Mouse (Mus musculus): ENCODE measurements at regions not wholly inside any gene's neighbourhood (a gene's known extent, or its start where the extent isn't known, plus 50 kb on each side); places are given as distances from the start of the nearest gene placed in this dataset.

- Histone ChIP-seq H3K4me3 (ENCODE audit: low read depth, low read length) (peak overlapping the region; percentile 36; the same call in 1 of the 2 replicates), H3K9ac (ENCODE audit: low read depth, low read length) (peak overlapping the region; percentile 39)
Measured at GRCm38 (mm10) chr8:126665581-126666241, 71.9 kb upstream of the Irf2bp2 start.

DNA sequence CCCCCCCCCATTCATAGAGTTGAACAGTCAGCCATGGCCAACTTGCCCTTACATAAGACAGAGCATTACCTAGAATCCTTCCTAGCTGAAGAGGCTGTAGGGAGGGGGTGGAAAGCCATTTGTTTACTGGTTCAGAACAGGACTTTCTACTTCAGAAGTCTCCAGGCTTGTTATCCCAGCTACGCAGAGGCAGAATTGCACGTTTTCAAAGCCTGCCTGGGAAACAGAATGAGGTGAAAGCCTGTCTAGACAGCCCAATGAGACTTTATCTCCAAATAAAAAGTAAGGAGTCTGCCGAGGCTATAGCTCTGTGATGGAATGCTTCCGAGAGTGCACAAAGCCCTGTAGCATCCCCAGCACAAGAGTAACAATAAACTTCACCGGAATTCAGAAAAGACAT is 71.1 kb upstream of the Irf2bp2 start:
- Histone ChIP-seq H3K9ac (ENCODE audit: low read depth, low read length) (no peak overlapping the region), H3K27me3 (ENCODE audit: control insufficient read depth, insufficient read depth, low read depth, low read length) (no peaks in the 10 kb centered on the region), H3K36me3 (ENCODE audit: control insufficient read depth, insufficient read depth) (no peaks in the 10 kb centered on the region), H3K4me2 (ENCODE audit: low read depth, low read length) (no peak overlapping the region), H3K4me1 (ENCODE audit: control insufficient read depth, low read depth, low read length) (peaks cover 54% of the 10 kb centered on the region), H3K4me3 (ENCODE audit: low read depth, low read length) (no peak overlapping the region), H3K9me3 (replicated peaks; ENCODE audit: control insufficient read depth, low read length) (no peaks in the 10 kb centered on the region), H3K27ac (ENCODE audit: low read length) (no peak overlapping the region)
- no peak for ATAC-seq (ENCODE audit: low read depth)
- WGBS (ENCODE audit: insufficient replicate concordance), result 59% methylated on average over 5 of the region's 5 CpGs

More at GRCm38 (mm10) chr8:126665581-126666241, 71.9 kb upstream of the Irf2bp2 start:
- Histone ChIP-seq H3K4me1 (ENCODE audit: control insufficient read depth, low read depth, low read length) (peaks cover 51% of the 10 kb centered on the region), H3K4me2 (ENCODE audit: low read depth, low read length) (peak overlapping the region; percentile 59), H3K36me3 (ENCODE audit: control insufficient read depth, insufficient read depth) (no peaks in the 10 kb centered on the region), H3K27me3 (ENCODE audit: control insufficient read depth, insufficient read depth, low read depth, low read length) (no peaks in the 10 kb centered on the region), H3K27ac (ENCODE audit: low read length) (peak overlapping the region; percentile 89), H3K9me3 (replicated peaks; ENCODE audit: control insufficient read depth, low read length) (no peaks in the 10 kb centered on the region)
- ATAC-seq (ENCODE audit: low read depth), result no peak
- WGBS (ENCODE audit: insufficient replicate concordance), result 16% methylated on average over 18 of the region's 18 CpGs

DNA sequence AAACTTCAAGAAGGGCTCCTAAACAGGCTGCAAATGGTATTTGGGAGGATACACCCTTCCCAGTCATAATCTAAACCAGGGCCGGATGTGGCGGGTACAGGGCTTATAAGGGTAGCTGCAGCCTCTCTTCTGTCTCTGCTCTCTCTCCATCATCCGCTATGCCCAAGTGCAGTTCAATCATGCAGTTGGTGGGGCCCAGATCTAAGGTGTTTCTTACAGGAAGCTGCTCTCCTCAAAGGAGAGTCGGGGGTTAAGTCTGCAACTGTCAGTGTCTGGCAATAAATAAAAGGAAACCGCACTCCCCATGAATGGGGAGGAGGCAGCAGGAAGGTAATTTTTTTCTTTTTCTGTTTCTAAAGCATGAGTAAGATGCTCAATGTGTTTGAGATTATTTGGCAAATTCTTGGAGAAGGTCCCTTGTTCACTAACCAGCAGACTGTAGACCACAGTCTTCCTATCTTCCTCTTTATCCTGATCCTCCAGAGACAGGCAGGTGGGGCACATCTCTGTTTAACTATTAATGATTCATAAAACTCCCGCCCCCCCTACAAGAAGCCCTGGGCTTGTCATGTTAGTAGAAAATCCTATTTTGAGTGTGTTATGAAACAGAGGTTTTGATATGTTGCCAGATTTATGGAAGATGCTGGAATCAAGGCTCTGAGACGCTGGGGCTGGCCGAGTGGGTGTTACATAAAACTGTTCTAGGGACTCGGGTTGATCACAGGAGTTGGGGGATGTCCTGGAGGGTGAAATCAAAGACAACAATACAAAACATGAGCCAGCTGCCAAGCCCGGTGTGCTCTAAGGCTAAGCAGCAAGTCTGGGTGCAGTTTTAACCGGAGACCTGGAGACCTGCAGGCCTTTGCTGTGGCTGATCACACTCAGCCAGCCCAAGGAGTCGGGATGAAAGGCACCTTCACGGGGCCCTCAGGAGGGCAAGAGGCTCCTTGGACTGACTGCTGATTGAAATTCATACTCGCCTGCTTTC is 69.3 kb upstream of the Irf2bp2 start:
- H3K36me3 ChIP-seq (ENCODE audit: control insufficient read depth, insufficient read depth), result no peaks in the 10 kb centered on the region
- no peak overlapping the region for H3K27ac ChIP-seq (ENCODE audit: low read length)
- WGBS (ENCODE audit: insufficient replicate concordance), result 25% methylated on average over 14 of the region's 14 CpGs
- peaks cover 55% of the 10 kb centered on the region for H3K4me1 ChIP-seq (ENCODE audit: control insufficient read depth, low read depth, low read length)
- no peak overlapping the region for H3K4me3 ChIP-seq (ENCODE audit: low read depth, low read length)
- no peak overlapping the region for H3K4me2 ChIP-seq (ENCODE audit: low read depth, low read length)
- no peak for ATAC-seq (ENCODE audit: low read depth)
- H3K27me3 ChIP-seq (ENCODE audit: control insufficient read depth, insufficient read depth, low read depth, low read length), result no peaks in the 10 kb centered on the region
- no peaks in the 10 kb centered on the region for H3K9me3 ChIP-seq (replicated peaks; ENCODE audit: control insufficient read depth, low read length)
- H3K9ac ChIP-seq (ENCODE audit: low read depth, low read length), result no peak overlapping the region

- ATAC-seq (ENCODE audit: low read depth), result no peak
- no peaks in the 10 kb centered on the region for H3K36me3 ChIP-seq (ENCODE audit: control insufficient read depth, insufficient read depth)
- H3K4me2 ChIP-seq (ENCODE audit: low read depth, low read length), result no peak overlapping the region
- no peak overlapping the region for H3K4me3 ChIP-seq (ENCODE audit: low read depth, low read length)
- no peak overlapping the region for H3K9ac ChIP-seq (ENCODE audit: low read depth, low read length)
- H3K27me3 ChIP-seq (ENCODE audit: control insufficient read depth, insufficient read depth, low read depth, low read length), result no peaks in the 10 kb centered on the region
- H3K9me3 ChIP-seq (replicated peaks; ENCODE audit: control insufficient read depth, low read length), result no peaks in the 10 kb centered on the region
- whole genome bisulfite sequencing (ENCODE audit: insufficient replicate concordance), result 53% methylated on average over 5 of the region's 5 CpGs
- H3K4me1 ChIP-seq (ENCODE audit: control insufficient read depth, low read depth, low read length), result peaks cover 46% of the 10 kb centered on the region
- H3K27ac ChIP-seq (ENCODE audit: low read length), result no peak overlapping the region
Measured at GRCm38 (mm10) chr8:126662151-126662550, 68.4 kb upstream of the Irf2bp2 start.

GRCm38 (mm10) chr8:126661511-126662142 is 67.8 kb upstream of the Irf2bp2 start:
- whole genome bisulfite sequencing (ENCODE audit: insufficient replicate concordance), result 40% methylated on average over 14 of the region's 14 CpGs
- ATAC-seq (ENCODE audit: low read depth), result peak; percentile 19; the same call in 1 of the 2 replicates

GRCm38 (mm10) chr8:126660658-126661316 is 67.0 kb upstream of the Irf2bp2 start:
- H3K27me3 ChIP-seq (ENCODE audit: control insufficient read depth, insufficient read depth, low read depth, low read length), result no peaks in the 10 kb centered on the region
- peaks cover 35% of the 10 kb centered on the region for H3K4me1 ChIP-seq (ENCODE audit: control insufficient read depth, low read depth, low read length)
- H3K36me3 ChIP-seq (ENCODE audit: control insufficient read depth, insufficient read depth), result no peaks in the 10 kb centered on the region
- H3K9ac ChIP-seq (ENCODE audit: low read depth, low read length), result no peak overlapping the region
- H3K4me3 ChIP-seq (ENCODE audit: low read depth, low read length), result no peak overlapping the region
- H3K4me2 ChIP-seq (ENCODE audit: low read depth, low read length), result 0 out of 2 replicates have a peak overlapping the region, but pooled peaks have one; percentile 10
- H3K27ac ChIP-seq (ENCODE audit: low read length), result no peak overlapping the region
- WGBS (ENCODE audit: insufficient replicate concordance), result 21% methylated on average over 11 of the region's 12 CpGs
- no peak for ATAC-seq (ENCODE audit: low read depth)
- no peaks in the 10 kb centered on the region for H3K9me3 ChIP-seq (replicated peaks; ENCODE audit: control insufficient read depth, low read length)

More at GRCm38 (mm10) chr8:126661511-126662142, 67.8 kb upstream of the Irf2bp2 start:
- Histone ChIP-seq H3K36me3 (ENCODE audit: control insufficient read depth, insufficient read depth) (no peaks in the 10 kb centered on the region), H3K27me3 (ENCODE audit: control insufficient read depth, insufficient read depth, low read depth, low read length) (no peaks in the 10 kb centered on the region), H3K4me3 (ENCODE audit: low read depth, low read length) (no peak overlapping the region), H3K4me1 (ENCODE audit: control insufficient read depth, low read depth, low read length) (peaks cover 41% of the 10 kb centered on the region), H3K9me3 (replicated peaks; ENCODE audit: control insufficient read depth, low read length) (no peaks in the 10 kb centered on the region), H3K9ac (ENCODE audit: low read depth, low read length) (no peak overlapping the region), H3K4me2 (ENCODE audit: low read depth, low read length) (no peak overlapping the region), H3K27ac (ENCODE audit: low read length) (0 out of 2 replicates have a peak overlapping the region, but pooled peaks have one; percentile 17)

DNA sequence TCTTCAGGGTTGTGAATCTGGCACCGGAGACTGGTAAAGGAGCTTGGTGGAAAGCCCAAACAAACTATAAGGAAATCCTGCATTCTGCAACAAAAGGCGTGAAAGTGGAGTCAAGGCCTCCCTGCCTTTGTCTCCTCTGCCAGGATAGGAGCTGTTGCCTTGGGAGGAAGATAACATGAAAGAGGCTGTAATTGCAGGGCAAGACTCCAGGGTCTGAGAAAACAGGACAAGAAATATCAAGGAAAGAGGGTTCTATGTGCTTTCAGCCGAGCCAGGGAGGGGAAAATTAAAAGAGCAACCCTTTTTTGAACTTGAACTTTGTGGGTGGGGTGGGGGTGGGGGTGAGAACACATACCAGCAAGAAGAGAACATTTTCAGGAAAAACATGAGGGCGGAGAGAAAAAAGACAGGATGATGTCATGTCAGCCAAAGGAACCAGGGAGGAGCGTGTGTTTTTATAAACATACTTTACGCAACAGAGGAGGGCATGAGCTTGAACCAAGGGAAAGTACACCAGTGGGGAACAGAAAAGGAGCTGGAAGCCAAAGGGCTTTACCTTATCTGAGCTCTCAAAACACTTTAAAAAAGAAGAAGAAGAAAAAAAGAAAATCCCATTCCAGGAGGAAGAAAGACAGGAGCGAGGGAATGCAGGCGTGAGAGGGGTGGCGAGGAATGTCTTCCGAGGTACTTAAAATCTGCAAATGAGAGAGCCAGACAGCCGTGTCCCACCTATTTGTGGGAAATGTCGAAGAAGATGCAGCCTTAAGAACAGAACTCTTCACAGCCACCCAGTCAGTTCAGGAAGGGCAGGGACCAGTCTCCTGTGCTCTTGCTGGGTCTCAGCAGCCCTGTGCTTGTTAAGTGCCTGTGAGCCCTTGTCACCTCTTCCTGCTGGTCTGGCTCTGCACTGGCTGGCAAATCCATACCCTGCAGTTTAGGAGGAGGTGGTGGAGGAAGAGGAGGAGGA is 66.2 kb upstream of the Irf2bp2 start:
- ATAC-seq (ENCODE audit: low read depth), result 0 out of 2 replicates have a peak, but pooled peaks have one; percentile 27
- WGBS (ENCODE audit: insufficient replicate concordance), result 55% methylated on average over 12 of the region's 12 CpGs
- Histone ChIP-seq H3K27ac (ENCODE audit: low read length) (0 out of 2 replicates have a peak overlapping the region, but pooled peaks have one; percentile 2), H3K4me3 (ENCODE audit: low read depth, low read length) (no peak overlapping the region), H3K9ac (ENCODE audit: low read depth, low read length) (no peak overlapping the region), H3K36me3 (ENCODE audit: control insufficient read depth, insufficient read depth) (no peaks in the 10 kb centered on the region), H3K9me3 (replicated peaks; ENCODE audit: control insufficient read depth, low read length) (no peaks in the 10 kb centered on the region), H3K27me3 (ENCODE audit: control insufficient read depth, insufficient read depth, low read depth, low read length) (no peaks in the 10 kb centered on the region), H3K4me2 (ENCODE audit: low read depth, low read length) (0 out of 2 replicates have a peak overlapping the region, but pooled peaks have one; percentile 10), H3K4me1 (ENCODE audit: control insufficient read depth, low read depth, low read length) (peaks cover 30% of the 10 kb centered on the region)
